Mouse (Mus musculus) CD4-positive, CD25-positive, alpha-beta regulatory T cell, adult 9 weeks (primary cell): Measurements from ENCODE around the gene E2f4. TPM values are rescaled to one million over a fixed set of nuclear protein-coding genes. Genes with fewer than 3 reads are reported as not detected.

Experiments used
- polyA plus RNA-seq: library from polyadenylated mRNA; unstranded; fragments of 100-300 nt; shearing (Covaris generic); gene quantifications from one replicate; pipeline ENCODE4 v1.2.1, GENCODE M21; 2017

Gene E2f4
- 54.4 TPM for polyA plus RNA-seq

GRCm38 (mm10) chr8:105297511-105298192 lies at the start of gene E2f4:
E2f4 (plus strand) TSS chr8:105297663.

GRCm38 (mm10) chr8:105254966-105255350 lies 42.5 kb upstream of the E2f4 start, which contains the start of gene B3gnt9:
B3gnt9 (minus strand) TSS chr8:105255153.

GRCm38 (mm10) chr8:105264024-105264982 lies 33.2 kb upstream of the E2f4 start, which contains the start of the genes Tradd and Fbxl8:
Tradd (minus strand) TSS chr8:105264609.
Fbxl8 (plus strand) TSS chr8:105264648.

GRCm38 (mm10) chr8:105269461-105269947 lies 28.0 kb upstream of the E2f4 start, which contains the start of gene Hsf4:
Hsf4 (plus strand) TSS chr8:105269801.

GRCm38 (mm10) chr8:105275840-105276239 lies 21.6 kb upstream of the E2f4 start, which contains the start of gene Nol3:
Nol3 (plus strand) TSS chr8:105276140.

GRCm38 (mm10) chr8:105289805-105290460 lies 7.5 kb upstream of the E2f4 start, which contains the start of gene 4931428F04Rik:
4931428F04Rik (minus strand) TSS chr8:105289864.

GRCm38 (mm10) chr8:105295895-105296573 lies 1.4 kb upstream of the E2f4 start, which contains the start of gene Exoc3l:
Exoc3l (minus strand) TSS chr8:105296101.

GRCm38 (mm10) chr8:105305211-105306145 lies 8.0 kb downstream of the E2f4 start, which contains the start of gene Elmo3:
Elmo3 (plus strand) TSS chr8:105305601.

GRCm38 (mm10) chr8:105326141-105326672 lies 28.7 kb downstream of the E2f4 start, which contains the start of the genes Lrrc29 and Tmem208:
Lrrc29 (minus strand) TSS chr8:105326278.
Tmem208 (plus strand) TSS chr8:105326354.

GRCm38 (mm10) chr8:105347428-105348221 lies 50.2 kb downstream of the E2f4 start, which contains the start of gene Fhod1:
Fhod1 (minus strand) TSS chr8:105347953.

GRCm38 (mm10) chr8:105348450-105349095 lies 51.1 kb downstream of the E2f4 start, which contains the start of gene Slc9a5:
Slc9a5 (plus strand) TSS chr8:105348843.

Other genes with a start within 250 kb of the E2f4 start
- not detected for gene Ces3a, start 249.1 kb upstream of the E2f4 start, polyA plus RNA-seq
- not detected for gene Ces3b, start 213.9 kb upstream of the E2f4 start, polyA plus RNA-seq
- not detected for gene Ces4a, start 165.9 kb upstream of the E2f4 start, polyA plus RNA-seq
- 22.2 TPM for gene Cbfb, start 127.0 kb upstream of the E2f4 start, polyA plus RNA-seq
- 24.4 TPM for gene D230025D16Rik, start 72.5 kb upstream of the E2f4 start, polyA plus RNA-seq
- 0.68 TPM for gene B3gnt9, start 42.5 kb upstream of the E2f4 start, polyA plus RNA-seq
- 27.8 TPM for gene Tradd, start 33.1 kb upstream of the E2f4 start, polyA plus RNA-seq
- 15.2 TPM for gene Fbxl8, start 33.0 kb upstream of the E2f4 start, polyA plus RNA-seq
- gene Hsf4, start 27.9 kb upstream of the E2f4 start, polyA plus RNA-seq, result 0.62 TPM
- not detected for gene Nol3, start 21.5 kb upstream of the E2f4 start, polyA plus RNA-seq
- gene 4931428F04Rik, start 7.8 kb upstream of the E2f4 start, polyA plus RNA-seq, result 2.4 TPM
- 0.76 TPM for gene Exoc3l, start 1.6 kb upstream of the E2f4 start, polyA plus RNA-seq
- gene Elmo3, start 7.9 kb downstream of the E2f4 start, polyA plus RNA-seq, result 10.5 TPM
- 5.8 TPM for gene Lrrc29, start 28.6 kb downstream of the E2f4 start, polyA plus RNA-seq
- gene Tmem208, start 28.7 kb downstream of the E2f4 start, polyA plus RNA-seq, result 158 TPM
- 1.5 TPM for gene Fhod1, start 50.3 kb downstream of the E2f4 start, polyA plus RNA-seq
- 0.45 TPM for gene Slc9a5, start 51.2 kb downstream of the E2f4 start, polyA plus RNA-seq
- gene Plekhg4, start 75.6 kb downstream of the E2f4 start, polyA plus RNA-seq, result 0.17 TPM
- not detected for gene Kctd19, start 115.8 kb downstream of the E2f4 start, polyA plus RNA-seq
- gene Lrrc36, start 115.9 kb downstream of the E2f4 start, polyA plus RNA-seq, result not detected
- gene Tppp3, start 173.9 kb downstream of the E2f4 start, polyA plus RNA-seq, result not detected
- gene Zdhhc1, start 199.2 kb downstream of the E2f4 start, polyA plus RNA-seq, result 2.3 TPM
- gene Hsd11b2, start 221.1 kb downstream of the E2f4 start, polyA plus RNA-seq, result not detected